Mouse (Mus musculus): Measurements from ENCODE around the gene Gm17190.

- TF ChIP-seq CTCF (IDR thresholded peaks at IDR 0.05; ENCODE audit: extremely low read depth, insufficient read depth, insufficient read length, insufficient replicate concordance): no peak
- no peak for TF ChIP-seq POLR2A (IDR thresholded peaks at IDR 0.05; ENCODE audit: low read depth, low read length)
These were observed 43.2 kb downstream of the Gm17190 start for GRCm38 (mm10) chr13:96125011-96125410.
